Mouse (Mus musculus) E14TG2a.4 (cell line): ENCODE measurements around the gene Was.
"Not testable (repeated sequence)": the region's sequence is repeated elsewhere in the genome, so short reads cannot be mapped to it uniquely, and the experiment has no call there.

ENCODE experiments used
- H3K27me3 ChIP-seq: 2 replicates; pipeline ENCODE4 v1.6.1; 2014; ENCODE audit warnings: low read length, control low read depth; ENCODE audit not compliant: insufficient read depth
- H3K36me3 ChIP-seq: 2 replicates; pipeline ENCODE4 v1.6.1; 2014; ENCODE audit warnings: low read length, control low read depth; ENCODE audit not compliant: insufficient read depth
- H3K4me1 ChIP-seq: replicated peaks from 2 replicates; pipeline ENCODE4 v1.6.1; 2014; ENCODE audit warnings: low read depth, low read length, control low read depth
- H3K4me3 ChIP-seq: replicated peaks from 2 replicates; pipeline ENCODE4 v1.5.1; 2014; ENCODE audit warnings: mild to moderate bottlenecking, low read length
- H3K9me3 ChIP-seq: 2 replicates; pipeline ENCODE4 v1.6.1; 2014; ENCODE audit warnings: low read length, control low read depth
- CTCF ChIP-seq: conservative IDR thresholded peaks from 2 replicates; pipeline ENCODE4 v1.5.1; 2014; ENCODE audit warnings: low read length
- NANOG ChIP-seq: IDR thresholded peaks from 2 replicates; pipeline ENCODE4 v1.6.1; 2014; ENCODE audit warnings: borderline replicate concordance, low read length, mixed read lengths
- POU5F1 ChIP-seq: IDR thresholded peaks from 2 replicates; pipeline ENCODE4 v1.6.1; 2014; ENCODE audit warnings: low read length, borderline replicate concordance

Gene Was

GRCm38 (mm10) chrX:8115275-8115674 lies 25.0 kb upstream of the Was start:
- no peaks in the 10 kb centered on the region for H3K4me1 ChIP-seq
- no peaks in the 10 kb centered on the region for H3K36me3 ChIP-seq
- H3K4me3 ChIP-seq: no peak overlapping the region
- H3K27me3 ChIP-seq: no peaks in the 10 kb centered on the region
- TF ChIP-seq POU5F1: no peak
- 0 out of 2 replicates have a peak, but pooled peaks have one; percentile 10 for TF ChIP-seq CTCF
- no peaks in the 10 kb centered on the region for H3K9me3 ChIP-seq

GRCm38 (mm10) chrX:8105019-8105418 lies 14.7 kb upstream of the Was start:
- TF ChIP-seq POU5F1 (no peak), CTCF (no peak), NANOG (no peak)
- H3K4me3 ChIP-seq: no peak overlapping the region
- no peaks in the 10 kb centered on the region for H3K36me3 ChIP-seq
- H3K4me1 ChIP-seq: peaks cover 8% of the 10 kb centered on the region
- no peaks in the 10 kb centered on the region for H3K9me3 ChIP-seq
- no peaks in the 10 kb centered on the region; the same call in 1 of the 2 replicates for H3K27me3 ChIP-seq

GRCm38 (mm10) chrX:8102213-8102668 lies 11.9 kb upstream of the Was start:
- TF ChIP-seq NANOG (no peak), CTCF (no peak), POU5F1 (no peak)
- H3K9me3 ChIP-seq: no peaks in the 10 kb centered on the region

DNA sequence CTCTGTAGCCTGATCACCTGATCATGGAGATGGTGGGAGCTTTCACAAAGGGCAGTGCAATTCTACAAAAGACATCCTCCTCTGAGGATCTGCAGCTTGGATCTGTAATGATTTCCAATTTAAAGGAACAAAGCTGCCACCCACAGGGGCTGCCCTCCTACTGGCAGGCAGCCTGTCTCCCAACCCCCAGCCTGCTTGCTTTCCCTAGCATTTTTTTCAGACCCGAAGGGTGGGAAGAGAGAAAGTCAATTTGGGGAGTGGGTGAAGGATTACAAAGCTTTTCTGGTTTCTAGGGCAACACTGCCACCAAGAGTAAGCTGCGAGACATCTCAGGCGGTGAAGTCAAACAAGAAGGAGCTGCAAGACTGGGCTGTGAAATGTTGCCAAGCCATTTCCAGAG lies 10.7 kb upstream of the Was start:
- no peaks in the 10 kb centered on the region for H3K27me3 ChIP-seq
- peak; percentile 74; the same call in 1 of the 2 replicates for TF ChIP-seq NANOG
- TF ChIP-seq POU5F1: no peak
- TF ChIP-seq CTCF: peak; percentile 27; the same call in 1 of the 2 replicates
- H3K4me3 ChIP-seq: no peak overlapping the region
- H3K4me1 ChIP-seq: peaks cover 8% of the 10 kb centered on the region
- H3K36me3 ChIP-seq: no peaks in the 10 kb centered on the region
- no peaks in the 10 kb centered on the region for H3K9me3 ChIP-seq

More at GRCm38 (mm10) chrX:8102213-8102668, 11.9 kb upstream of the Was start:
- H3K27me3 ChIP-seq: no peaks in the 10 kb centered on the region
- peaks cover 8% of the 10 kb centered on the region for H3K4me1 ChIP-seq
- H3K36me3 ChIP-seq: no peaks in the 10 kb centered on the region
- H3K4me3 ChIP-seq: no peak overlapping the region

GRCm38 (mm10) chrX:8099435-8099834 lies 9.1 kb upstream of the Was start:
- no peaks in the 10 kb centered on the region for H3K36me3 ChIP-seq
- no peaks in the 10 kb centered on the region for H3K27me3 ChIP-seq
- peaks cover 8% of the 10 kb centered on the region for H3K4me1 ChIP-seq
- no peak overlapping the region for H3K4me3 ChIP-seq
- TF ChIP-seq CTCF (no peak), NANOG (no peak), POU5F1 (no peak)
- no peaks in the 10 kb centered on the region for H3K9me3 ChIP-seq

DNA sequence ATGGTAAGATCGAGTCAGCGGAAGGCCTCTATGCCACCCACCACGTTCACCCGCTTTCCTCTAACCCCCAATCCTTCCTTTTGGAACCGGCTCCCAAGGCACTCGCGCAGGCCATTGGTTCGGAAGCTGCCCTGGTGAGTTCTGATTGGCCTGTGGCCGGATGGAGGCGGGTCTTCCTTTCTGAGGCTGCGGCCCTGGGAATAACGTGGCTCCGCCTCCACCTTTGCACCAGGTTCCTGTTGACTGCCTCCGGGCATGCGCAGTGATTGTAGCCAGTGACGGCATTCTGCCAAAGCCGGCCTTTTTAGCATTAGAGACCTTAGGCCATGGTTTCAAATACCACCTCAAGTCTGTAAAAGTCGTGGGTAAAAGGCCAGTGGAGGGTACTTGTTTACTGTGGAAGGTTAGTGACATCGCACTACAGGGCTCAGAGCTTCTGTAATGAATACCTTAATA lies 6.5 kb upstream of the Was start:
- Histone ChIP-seq H3K4me1 (peaks cover 8% of the 10 kb centered on the region), H3K27me3 (no peaks in the 10 kb centered on the region), H3K4me3 (peak overlapping the region; percentile 71), H3K9me3 (no peaks in the 10 kb centered on the region), H3K36me3 (no peaks in the 10 kb centered on the region)
- no peak for TF ChIP-seq NANOG
- no peak for TF ChIP-seq POU5F1
- no peak for TF ChIP-seq CTCF

- not testable (repeated sequence) for H3K9me3 ChIP-seq, H3K36me3 ChIP-seq, H3K4me1 ChIP-seq, H3K27me3 ChIP-seq
- H3K4me3 ChIP-seq: peak overlapping the region; percentile 68
Observed at GRCm38 (mm10) chrX:8096068-8096786, 5.9 kb upstream of the Was start.

- Histone ChIP-seq H3K36me3 (no peaks in the 10 kb centered on the region), H3K27me3 (no peaks in the 10 kb centered on the region), H3K9me3 (no peaks in the 10 kb centered on the region), H3K4me1 (peaks cover 2% of the 10 kb centered on the region), H3K4me3 (peak overlapping the region; percentile 68)
- no peak for TF ChIP-seq NANOG
- TF ChIP-seq POU5F1: no peak
- TF ChIP-seq CTCF: no peak
Observed at GRCm38 (mm10) chrX:8095546-8095945, 5.2 kb upstream of the Was start.

DNA sequence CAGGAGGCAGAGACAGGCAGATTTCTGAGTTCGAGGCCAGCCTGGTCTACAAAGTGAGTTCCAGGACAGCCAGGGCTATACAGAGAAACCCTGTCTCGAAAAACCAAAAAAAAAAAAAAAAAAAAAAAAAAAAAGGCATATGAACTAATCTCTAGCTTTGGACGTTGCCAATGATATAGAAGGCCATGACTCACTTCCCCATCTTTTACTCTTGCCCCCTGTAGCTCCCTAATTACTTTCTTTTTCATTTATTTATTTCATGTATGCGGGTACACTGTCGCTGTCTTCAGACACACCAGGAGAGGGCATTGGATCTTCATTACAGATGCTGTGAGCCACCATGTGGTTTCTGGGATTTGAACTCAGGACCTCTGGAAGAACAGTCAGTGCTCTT lies 653 bp upstream of the Was start:
- H3K36me3 ChIP-seq, H3K4me3 ChIP-seq, H3K9me3 ChIP-seq, H3K27me3 ChIP-seq, H3K4me1 ChIP-seq: not testable (repeated sequence)
